Mouse (Mus musculus): ENCODE measurements at regions not wholly inside any gene's neighbourhood (a gene's known extent, or its start where the extent isn't known, plus 50 kb on each side); places are given as distances from the start of the nearest gene placed in this dataset.

DNA sequence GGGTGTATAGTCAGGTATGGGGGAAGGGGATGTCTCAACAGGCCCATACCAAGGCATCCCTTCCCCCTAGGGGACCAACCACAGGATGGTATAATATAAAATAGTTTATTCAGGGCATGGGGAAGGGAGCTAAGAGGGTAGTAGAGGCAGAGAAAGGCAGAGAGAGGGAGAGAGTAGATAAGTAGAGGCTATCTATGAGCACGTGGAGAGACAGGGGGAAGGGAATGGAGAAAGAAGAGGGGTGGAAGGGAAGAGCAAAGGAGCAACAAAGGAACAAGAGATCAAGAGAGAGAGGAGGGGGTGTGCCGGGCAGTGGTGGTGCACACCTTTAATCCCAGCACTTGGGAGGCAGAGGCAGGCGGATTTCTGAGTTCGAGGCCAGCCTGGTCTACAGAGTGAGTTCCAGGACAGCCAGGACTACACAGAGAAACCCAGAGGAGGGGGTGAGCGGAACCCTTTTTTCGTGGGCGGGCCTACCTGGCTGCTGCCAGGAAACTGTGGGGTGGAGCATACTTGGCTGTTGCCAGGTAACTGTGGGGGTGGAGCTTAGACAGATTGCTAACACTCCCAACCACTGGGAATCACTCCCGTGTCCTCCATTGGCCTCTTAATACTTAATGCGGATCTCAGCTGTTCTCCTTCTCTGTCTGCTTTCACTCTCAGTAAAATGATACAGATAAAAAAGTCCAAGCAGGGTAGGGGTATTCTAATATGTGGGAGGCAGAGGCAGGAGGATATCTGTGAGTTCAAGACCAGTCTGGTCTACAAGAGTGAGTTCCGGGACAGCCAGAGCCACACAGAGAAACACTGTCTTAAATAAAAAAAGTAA is 79.3 kb upstream of the Med13l start:
- TF ChIP-seq EP300 (IDR thresholded peaks at IDR 0.05) (no peak), CTCF (IDR thresholded peaks at IDR 0.05) (no peak)
